Mouse (Mus musculus): Measurements from ENCODE around the gene Sema5a. TPM values are rescaled to one million over a fixed set of nuclear protein-coding genes. Genes with fewer than 3 reads are reported as not detected.

Gene Sema5a
- polyA plus RNA-seq, 1 experiment from 2014 or later, result 6.5 TPM

DNA sequence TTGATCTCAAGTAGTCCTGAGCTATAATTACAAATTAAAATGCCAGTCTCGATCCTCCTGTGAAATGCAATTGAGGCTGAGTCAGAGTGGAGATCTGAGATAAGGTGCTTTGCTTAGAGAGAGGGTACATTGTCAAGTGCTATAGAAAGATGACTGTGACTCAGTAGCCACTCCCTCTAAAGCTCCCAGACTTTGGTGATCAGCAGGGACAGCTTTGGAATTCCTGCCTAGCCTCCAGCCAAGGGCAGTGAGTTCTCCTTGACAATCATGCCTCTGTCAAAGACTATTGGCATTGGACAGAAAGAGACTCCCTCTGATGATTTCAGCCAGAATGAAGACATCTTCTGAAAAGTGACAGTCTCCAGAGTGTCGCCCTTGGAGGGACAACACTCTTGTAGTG is 88.8 kb downstream of the Sema5a start:
- H3K36me3 ChIP-seq, result no peaks in the 10 kb centered on the region
- peaks cover 20% of the 10 kb centered on the region for H3K4me1 ChIP-seq (replicated peaks)
- no peak overlapping the region for H3K4me3 ChIP-seq
- no peaks in the 10 kb centered on the region for H3K9me3 ChIP-seq (replicated peaks)
- no peaks in the 10 kb centered on the region for H3K27me3 ChIP-seq
- ATAC-seq (replicated peaks; ENCODE audit: insufficient number of reproducible peaks, insufficient read depth, low FRiP score, low read depth), result no peak
- H3K9ac ChIP-seq, result no peak overlapping the region
- no peak overlapping the region for H3K4me2 ChIP-seq
- no peak overlapping the region for H3K27ac ChIP-seq
- 58% methylated on average over 2 of the region's 2 CpGs for WGBS

DNA sequence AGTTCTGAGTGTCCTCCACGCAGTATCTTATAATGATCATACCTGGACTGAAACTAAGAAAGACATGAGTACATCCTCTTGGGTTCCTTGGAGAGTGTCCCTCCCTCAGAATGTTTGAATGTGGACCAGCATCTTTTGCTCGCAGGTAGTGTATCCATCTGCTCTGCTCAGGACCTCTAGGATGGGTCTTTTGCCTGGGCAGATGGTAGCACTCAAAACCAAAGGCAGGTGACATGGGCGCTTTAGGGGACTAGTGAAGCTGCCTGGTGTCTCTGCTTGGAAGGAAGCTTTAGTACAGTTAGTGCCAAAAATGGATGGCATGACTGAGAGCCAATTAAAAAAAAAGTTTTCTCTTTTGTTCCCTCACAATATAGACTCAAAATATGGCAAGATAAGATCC is 93.2 kb downstream of the Sema5a start:
- no peaks in the 10 kb centered on the region for H3K9me3 ChIP-seq (replicated peaks)
- 86% methylated on average over 3 of the region's 3 CpGs for WGBS

DNA sequence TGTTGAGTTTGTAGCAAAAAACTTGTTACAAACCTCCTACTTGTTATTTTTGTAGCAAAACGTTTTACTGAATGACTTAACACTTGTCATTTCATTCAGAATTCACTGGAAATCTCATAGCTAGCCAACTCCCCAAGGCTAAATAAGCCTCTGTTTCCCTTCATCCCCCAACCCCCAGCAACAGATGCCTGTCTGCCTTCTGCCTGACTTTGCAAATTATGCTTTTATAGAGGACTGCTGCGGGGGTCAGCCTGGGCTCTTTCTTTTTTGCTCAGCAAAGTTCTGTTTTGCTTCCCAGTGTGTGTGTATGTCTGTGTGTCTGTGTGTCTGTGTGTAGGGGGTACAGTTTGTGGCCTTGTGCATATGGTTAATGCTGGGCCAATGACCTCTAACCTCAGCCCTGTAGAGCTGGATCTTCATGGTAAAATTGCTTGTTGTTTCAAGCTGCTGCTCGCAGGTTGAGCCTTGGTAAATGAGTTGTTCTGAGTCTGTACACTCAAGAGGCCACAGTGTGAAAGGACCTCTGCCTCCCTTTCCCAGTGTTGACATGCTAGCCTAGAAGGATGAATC is 94.2 kb downstream of the Sema5a start:
- no peak for ATAC-seq (replicated peaks; ENCODE audit: insufficient number of reproducible peaks, insufficient read depth, low FRiP score, low read depth)
- Histone ChIP-seq H3K27me3 (no peaks in the 10 kb centered on the region), H3K27ac (no peak overlapping the region), H3K4me3 (no peak overlapping the region), H3K4me1 (replicated peaks) (peaks cover 8% of the 10 kb centered on the region), H3K36me3 (no peaks in the 10 kb centered on the region), H3K9ac (no peak overlapping the region), H3K9me3 (replicated peaks) (no peaks in the 10 kb centered on the region), H3K4me2 (no peak overlapping the region)
- 65% methylated on average over 3 of the region's 3 CpGs for WGBS

More for the DNA sequence above, 93.2 kb downstream of the Sema5a start:
- no peak overlapping the region for H3K9ac ChIP-seq
- H3K4me1 ChIP-seq (replicated peaks), result peaks cover 12% of the 10 kb centered on the region
- no peak overlapping the region for H3K4me2 ChIP-seq
- H3K27me3 ChIP-seq, result no peaks in the 10 kb centered on the region
- no peak overlapping the region for H3K27ac ChIP-seq
- H3K4me3 ChIP-seq, result no peak overlapping the region
- no peak for ATAC-seq (replicated peaks; ENCODE audit: insufficient number of reproducible peaks, insufficient read depth, low FRiP score, low read depth)
- H3K36me3 ChIP-seq, result no peaks in the 10 kb centered on the region

DNA sequence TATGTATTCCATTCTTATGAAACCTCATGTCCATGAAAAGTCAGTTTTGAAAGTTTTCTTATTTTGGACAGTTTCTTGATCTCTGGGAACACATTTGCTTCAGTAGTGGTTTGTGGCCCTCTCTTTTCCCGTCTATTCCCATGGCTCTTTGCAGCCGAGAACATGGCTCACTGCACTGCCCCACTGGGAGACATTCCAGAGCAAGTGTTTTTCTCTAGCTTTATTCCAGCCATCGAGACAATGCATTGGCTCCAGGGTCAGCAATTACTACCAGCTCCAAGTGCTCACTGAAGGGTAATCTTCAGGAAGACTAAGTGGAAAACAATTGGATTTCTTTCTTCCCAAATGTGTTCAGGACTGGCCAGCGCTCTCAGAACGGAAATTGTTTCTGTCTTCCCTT is 94.8 kb downstream of the Sema5a start:
- Histone ChIP-seq H3K4me1 (replicated peaks) (peaks cover 2% of the 10 kb centered on the region), H3K4me2 (no peak overlapping the region), H3K27me3 (no peaks in the 10 kb centered on the region), H3K27ac (no peak overlapping the region), H3K9ac (no peak overlapping the region), H3K9me3 (replicated peaks) (no peaks in the 10 kb centered on the region), H3K36me3 (no peaks in the 10 kb centered on the region), H3K4me3 (no peak overlapping the region)
- no peak for ATAC-seq (replicated peaks; ENCODE audit: insufficient number of reproducible peaks, insufficient read depth, low FRiP score, low read depth)
- WGBS, result 66% methylated on average over 5 of the region's 5 CpGs

DNA sequence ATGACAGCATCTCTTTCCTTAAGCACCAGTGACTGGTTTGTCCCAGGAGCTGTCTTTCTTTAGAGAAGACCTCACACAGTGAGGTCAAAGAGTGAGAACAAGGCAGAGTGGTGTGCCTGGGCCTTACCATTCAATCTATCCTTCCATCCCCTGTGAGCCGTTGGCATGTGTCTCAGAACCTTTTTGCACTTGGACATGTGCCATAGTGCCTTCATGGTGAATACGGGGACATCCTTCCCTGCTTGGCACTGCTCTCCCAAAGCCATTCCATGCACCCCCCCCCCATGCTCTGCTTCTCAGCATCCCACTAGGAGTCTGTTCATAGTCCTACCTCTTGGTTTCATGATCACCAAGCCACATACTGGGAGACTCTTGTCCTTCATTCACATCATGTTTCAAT is 96.8 kb downstream of the Sema5a start:
- Histone ChIP-seq H3K27ac (no peak overlapping the region), H3K9ac (no peak overlapping the region), H3K4me1 (replicated peaks) (no peaks in the 10 kb centered on the region), H3K4me2 (no peak overlapping the region), H3K4me3 (no peak overlapping the region), H3K36me3 (no peaks in the 10 kb centered on the region), H3K9me3 (replicated peaks) (no peaks in the 10 kb centered on the region), H3K27me3 (no peaks in the 10 kb centered on the region)
- 57% methylated on average over 2 of the region's 2 CpGs for WGBS
- ATAC-seq (replicated peaks; ENCODE audit: insufficient number of reproducible peaks, insufficient read depth, low FRiP score, low read depth), result no peak

DNA sequence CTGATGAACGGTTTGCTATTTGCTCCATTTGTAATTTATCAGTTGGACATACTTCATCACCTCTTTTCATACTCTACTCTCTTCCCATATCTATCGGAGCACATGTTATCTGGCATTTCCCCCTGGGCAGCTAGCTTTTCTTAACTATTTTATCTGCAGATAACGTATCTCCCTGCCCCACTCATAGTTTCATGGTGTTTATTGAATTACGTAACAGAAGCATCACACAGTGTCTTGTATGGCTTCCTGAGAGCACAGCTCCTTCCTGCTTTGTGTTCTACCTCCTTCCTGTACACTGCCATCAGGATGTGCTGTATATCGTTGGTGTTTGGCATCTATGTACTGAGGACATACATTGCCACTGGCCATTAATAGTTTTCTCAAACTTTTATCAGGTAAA is 98.9 kb downstream of the Sema5a start:
- H3K4me1 ChIP-seq (replicated peaks), result no peaks in the 10 kb centered on the region
- no peaks in the 10 kb centered on the region for H3K9me3 ChIP-seq (replicated peaks)
- WGBS, result 52% methylated on average over 5 of the region's 5 CpGs
- H3K4me3 ChIP-seq, result no peak overlapping the region
- no peaks in the 10 kb centered on the region for H3K36me3 ChIP-seq
- H3K4me2 ChIP-seq, result no peak overlapping the region
- no peak overlapping the region for H3K9ac ChIP-seq
- no peaks in the 10 kb centered on the region for H3K27me3 ChIP-seq
- no peak for ATAC-seq (replicated peaks; ENCODE audit: insufficient number of reproducible peaks, insufficient read depth, low FRiP score, low read depth)
- no peak overlapping the region for H3K27ac ChIP-seq

DNA sequence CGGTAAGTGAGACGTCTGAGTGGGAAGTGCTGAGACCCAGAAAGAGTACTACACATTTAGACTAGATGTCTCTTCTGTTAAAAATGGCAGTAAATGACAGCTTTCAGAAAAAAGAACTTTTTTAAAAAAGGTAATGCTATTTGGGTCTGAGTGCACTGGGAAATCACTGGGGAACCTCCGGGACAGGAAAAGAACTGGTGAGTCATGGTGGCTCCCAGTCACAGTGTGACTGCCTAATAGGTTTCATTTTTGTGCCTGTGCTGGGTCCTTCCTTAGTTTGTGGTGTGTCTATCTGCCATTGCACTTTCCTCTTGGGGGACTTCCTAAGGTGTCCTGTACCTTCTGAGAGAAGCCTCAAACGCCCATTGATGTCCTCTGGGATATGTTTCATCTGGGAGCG is 102.7 kb downstream of the Sema5a start:
- Histone ChIP-seq H3K4me1 (replicated peaks) (no peaks in the 10 kb centered on the region), H3K27ac (no peak overlapping the region), H3K4me2 (no peak overlapping the region), H3K36me3 (no peaks in the 10 kb centered on the region), H3K27me3 (no peaks in the 10 kb centered on the region), H3K4me3 (no peak overlapping the region), H3K9ac (no peak overlapping the region), H3K9me3 (replicated peaks) (no peaks in the 10 kb centered on the region)
- WGBS, result 81% methylated on average over 5 of the region's 5 CpGs
- ATAC-seq (replicated peaks; ENCODE audit: insufficient number of reproducible peaks, insufficient read depth, low FRiP score, low read depth), result no peak

DNA sequence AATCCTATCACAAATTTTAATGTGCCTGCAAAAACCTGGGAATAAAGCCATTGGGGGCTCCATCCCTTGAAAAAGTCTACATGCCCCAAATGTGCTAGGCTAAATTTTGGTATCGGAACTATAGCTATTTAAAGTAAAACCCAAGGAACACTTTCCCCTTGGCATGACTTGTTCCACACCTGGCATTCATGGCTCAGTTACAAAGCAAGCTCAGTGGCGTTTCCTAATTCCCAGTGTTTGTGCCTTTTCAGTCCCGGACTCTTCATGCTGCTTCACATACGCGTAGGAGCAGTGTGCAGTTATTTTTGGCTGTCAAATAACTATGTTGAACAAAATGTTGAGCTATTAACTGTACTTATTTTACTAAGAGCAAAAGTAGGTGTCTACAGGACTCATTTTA is 104.7 kb downstream of the Sema5a start:
- Histone ChIP-seq H3K9me3 (replicated peaks) (no peaks in the 10 kb centered on the region), H3K4me1 (replicated peaks) (peaks cover 7% of the 10 kb centered on the region; the same call in 1 of the 2 replicates), H3K27ac (no peak overlapping the region), H3K4me3 (no peak overlapping the region), H3K36me3 (no peaks in the 10 kb centered on the region), H3K27me3 (no peaks in the 10 kb centered on the region), H3K4me2 (no peak overlapping the region), H3K9ac (no peak overlapping the region)
- ATAC-seq (replicated peaks; ENCODE audit: insufficient number of reproducible peaks, insufficient read depth, low FRiP score, low read depth), result no peak
- WGBS, result 84% methylated on average over 5 of the region's 5 CpGs

DNA sequence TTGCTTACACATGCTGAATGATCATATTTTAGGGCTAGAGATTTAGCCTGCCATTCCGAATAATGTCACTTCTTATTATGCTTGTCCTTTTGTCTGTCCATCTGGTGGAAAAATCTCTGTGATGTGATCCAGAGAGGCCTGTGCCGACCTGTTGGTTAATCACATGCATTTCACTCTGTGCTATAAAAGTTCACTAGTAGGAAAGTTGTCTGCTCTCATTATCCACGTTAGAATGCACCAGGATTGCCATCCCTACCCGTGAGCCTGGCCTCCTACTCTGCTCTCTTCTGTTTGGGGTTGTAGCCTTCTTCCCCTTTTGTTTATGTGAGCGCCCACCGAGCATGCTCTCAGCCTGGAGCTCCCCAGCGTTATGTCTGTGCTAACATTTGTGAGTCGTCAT is 108.4 kb downstream of the Sema5a start:
- ATAC-seq (replicated peaks; ENCODE audit: insufficient number of reproducible peaks, insufficient read depth, low FRiP score, low read depth), result no peak
- no peak overlapping the region for H3K9ac ChIP-seq
- peaks cover 9% of the 10 kb centered on the region for H3K4me1 ChIP-seq (replicated peaks)
- WGBS, result 70% methylated on average over 8 of the region's 8 CpGs
- H3K27me3 ChIP-seq, result no peaks in the 10 kb centered on the region
- no peak overlapping the region for H3K27ac ChIP-seq
- no peaks in the 10 kb centered on the region for H3K9me3 ChIP-seq (replicated peaks)
- no peak overlapping the region for H3K4me3 ChIP-seq
- no peaks in the 10 kb centered on the region for H3K36me3 ChIP-seq
- H3K4me2 ChIP-seq, result no peak overlapping the region

DNA sequence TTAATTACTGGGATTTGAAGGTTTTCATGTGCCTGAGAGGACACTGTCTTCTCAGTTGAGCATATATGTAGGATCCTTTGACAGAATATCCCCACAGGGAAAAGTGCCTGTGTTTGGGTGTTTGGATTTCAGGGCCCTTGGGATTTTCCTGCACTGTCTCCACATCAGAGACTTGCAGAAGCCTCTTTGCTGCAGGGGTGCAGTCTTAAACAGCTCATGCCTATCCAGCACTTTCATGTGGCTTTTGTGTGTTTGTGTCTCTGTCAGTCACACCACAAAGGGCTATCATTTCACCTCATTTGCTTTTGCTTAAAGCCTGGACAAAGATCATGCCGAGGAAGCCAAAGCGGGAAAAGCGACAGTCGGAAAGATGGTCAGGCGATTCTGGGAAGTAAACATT is 108.9 kb downstream of the Sema5a start:
- Histone ChIP-seq H3K4me2 (no peak overlapping the region), H3K27ac (no peak overlapping the region), H3K9ac (no peak overlapping the region), H3K36me3 (no peaks in the 10 kb centered on the region), H3K27me3 (no peaks in the 10 kb centered on the region), H3K9me3 (replicated peaks) (no peaks in the 10 kb centered on the region), H3K4me1 (replicated peaks) (peaks cover 9% of the 10 kb centered on the region), H3K4me3 (no peak overlapping the region)
- WGBS, result 86% methylated on average over 5 of the region's 5 CpGs
- ATAC-seq (replicated peaks; ENCODE audit: insufficient number of reproducible peaks, insufficient read depth, low FRiP score, low read depth), result no peak

DNA sequence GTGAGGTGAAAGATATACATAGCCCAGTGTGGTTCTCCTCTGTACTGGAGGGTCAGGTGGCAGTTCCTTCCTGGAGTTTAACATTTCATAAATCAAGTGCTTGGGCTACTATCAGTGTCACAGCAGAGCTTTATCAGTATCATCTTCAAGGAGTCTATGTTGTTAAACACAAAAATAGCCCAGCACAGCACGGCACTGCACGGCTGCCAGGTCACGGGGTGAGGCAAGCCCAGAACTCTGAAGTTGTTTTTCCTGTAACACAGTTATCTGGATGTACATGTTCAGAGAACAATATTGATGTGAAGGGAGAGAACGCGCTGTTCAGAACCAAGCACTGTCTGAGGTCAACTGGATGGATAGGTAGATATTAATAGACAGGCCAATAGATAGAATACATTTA is 112.2 kb downstream of the Sema5a start:
- Histone ChIP-seq H3K27ac (no peak overlapping the region), H3K4me2 (no peak overlapping the region), H3K27me3 (no peaks in the 10 kb centered on the region), H3K4me1 (replicated peaks) (peaks cover 9% of the 10 kb centered on the region), H3K4me3 (no peak overlapping the region), H3K9me3 (replicated peaks) (no peaks in the 10 kb centered on the region), H3K9ac (no peak overlapping the region), H3K36me3 (no peaks in the 10 kb centered on the region)
- no peak for ATAC-seq (replicated peaks; ENCODE audit: insufficient number of reproducible peaks, insufficient read depth, low FRiP score, low read depth)
- WGBS, result 44% methylated on average over 5 of the region's 5 CpGs

DNA sequence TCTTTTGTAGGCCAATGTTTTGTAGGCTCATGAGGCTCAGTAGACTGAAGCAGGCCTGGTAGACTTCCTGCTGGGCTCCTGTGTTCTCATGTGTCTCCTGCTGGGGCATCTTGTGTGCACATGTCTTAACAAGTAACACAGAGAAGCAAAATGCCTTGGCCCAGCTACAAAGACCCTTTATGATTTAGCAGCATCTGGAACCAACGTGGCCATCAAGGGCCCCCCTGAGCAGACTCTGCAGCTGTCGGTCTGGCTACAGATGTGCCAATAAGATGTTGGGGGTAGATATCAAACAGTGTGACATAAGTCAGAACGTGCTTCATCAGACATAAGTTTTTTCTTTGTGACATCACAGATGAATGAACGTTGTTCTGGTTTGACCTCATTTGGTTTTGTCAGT is 123.2 kb downstream of the Sema5a start:
- Histone ChIP-seq H3K4me2 (no peak overlapping the region), H3K27me3 (no peaks in the 10 kb centered on the region), H3K4me1 (replicated peaks) (no peaks in the 10 kb centered on the region), H3K9me3 (replicated peaks) (no peaks in the 10 kb centered on the region), H3K27ac (no peak overlapping the region), H3K9ac (no peak overlapping the region), H3K36me3 (no peaks in the 10 kb centered on the region), H3K4me3 (no peak overlapping the region)
- ATAC-seq (replicated peaks; ENCODE audit: insufficient number of reproducible peaks, insufficient read depth, low FRiP score, low read depth), result no peak
- 73% methylated on average over 4 of the region's 4 CpGs for WGBS

All from heart, embryonic 15.5 days (tissue).